Mouse (Mus musculus): ENCODE data around the gene Kcnip4. TPM values are rescaled to one million over a fixed set of nuclear protein-coding genes. Genes with fewer than 3 reads are reported as not detected.
A peak's percentile ranks its signal among the peaks of the same experiment; 100 is the strongest.

Kcnip4 gene
- total RNA-seq, 2 experiments from 2014 or later: 61.0 to 62.2 TPM

DNA sequence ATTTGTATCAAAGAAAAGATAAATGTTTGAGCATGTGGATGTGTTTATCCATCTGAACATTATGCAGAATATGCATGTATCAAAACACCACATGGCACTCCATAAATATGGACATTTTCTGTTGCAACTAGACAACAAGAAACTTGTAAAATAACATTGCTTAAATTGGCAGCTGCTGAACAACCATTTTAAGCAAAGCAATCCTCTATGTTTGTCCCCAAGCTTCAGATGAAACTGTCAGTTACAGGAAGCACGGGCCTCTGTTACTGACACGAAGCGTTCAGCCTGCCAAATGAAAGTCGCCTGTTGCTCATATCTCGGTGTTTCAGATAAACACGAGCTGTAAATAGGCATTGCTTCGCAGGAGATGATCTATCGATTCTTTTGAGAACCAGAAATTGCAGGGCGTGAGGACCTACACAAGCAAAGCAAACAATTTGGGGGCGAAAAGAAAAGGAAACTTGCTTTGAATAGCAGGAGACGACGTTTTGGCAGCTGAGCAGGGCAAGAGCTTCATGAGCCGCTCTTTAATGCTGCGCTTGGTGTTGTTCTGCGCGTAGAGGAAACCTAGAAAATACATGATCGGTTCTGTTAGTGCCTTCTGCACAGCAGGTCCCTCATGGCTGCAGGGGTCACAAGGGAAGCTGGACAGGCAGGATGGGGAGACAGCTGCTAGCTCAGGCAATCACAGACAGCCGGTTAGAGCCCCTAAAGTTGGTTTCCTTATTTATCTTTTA lies 1015.3 kb downstream of the Kcnip4 start:
- intact Hi-C loops (cut with DNase I): no loop called here
- peak; percentile 36 to 39 for DNase-seq (ENCODE audit: low spot score in 2 of 2)

DNA sequence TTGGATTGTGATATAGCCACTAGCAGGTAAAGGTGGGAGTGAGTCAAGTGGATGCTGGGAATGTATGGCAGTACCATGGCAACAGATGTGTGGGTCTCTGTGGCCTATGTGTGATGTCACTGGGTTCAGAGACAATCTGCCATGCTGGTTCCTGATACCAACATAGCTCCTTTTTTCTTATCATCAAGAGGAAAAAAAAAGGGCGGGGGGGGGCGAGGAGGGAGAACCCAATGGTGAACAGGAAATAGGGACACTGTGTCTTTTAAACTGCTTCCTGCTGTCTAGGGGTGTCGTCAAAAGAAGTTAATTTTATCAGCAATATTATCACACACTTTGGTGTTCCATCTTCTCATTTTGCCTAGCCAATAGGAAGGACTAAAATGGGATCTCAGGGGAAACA lies 1021.6 kb downstream of the Kcnip4 start:
- intact Hi-C loops (cut with DNase I): no loop called here
- DNase-seq (ENCODE audit: low spot score in 2 of 2): no peak

DNA sequence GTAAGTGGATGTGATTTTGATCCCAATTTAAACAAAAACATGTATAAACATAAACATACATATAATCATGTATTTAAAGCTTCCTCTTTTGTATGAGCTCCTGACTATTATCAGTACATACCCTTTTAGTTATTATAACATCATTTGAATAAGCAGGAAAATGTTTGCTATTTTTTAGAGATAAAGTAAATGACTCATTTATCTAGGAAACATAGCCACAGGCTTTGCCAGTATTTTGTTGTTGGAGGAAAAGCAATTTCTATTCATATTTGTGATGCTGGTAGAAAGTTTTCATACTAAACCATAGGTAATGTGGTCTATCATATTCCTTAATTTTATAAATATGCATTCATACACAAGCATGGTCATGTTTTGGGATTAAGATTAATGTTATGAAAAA lies 1022.3 kb downstream of the Kcnip4 start:
- no peak for DNase-seq (ENCODE audit: low spot score in 2 of 2)
- intact Hi-C loops (cut with DNase I): no loop called here

DNA sequence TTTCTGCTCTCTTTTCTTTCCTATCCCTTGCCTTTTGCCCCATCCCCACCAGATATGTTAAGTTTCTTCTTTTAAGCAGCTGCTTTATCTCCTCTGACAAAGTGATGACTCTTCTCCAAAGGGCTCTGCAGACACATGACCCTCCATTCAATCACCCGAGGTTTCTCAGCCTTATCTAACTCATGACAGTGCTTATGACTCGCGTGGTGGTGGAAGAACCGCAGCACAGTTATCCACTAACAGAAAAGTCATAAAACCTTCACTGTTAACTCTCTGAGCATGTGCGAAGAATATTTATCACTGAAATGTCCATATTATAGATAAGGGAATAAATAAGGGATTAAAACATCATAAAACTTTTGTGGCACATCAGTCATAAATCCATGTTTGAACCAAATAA lies 1024.5 kb downstream of the Kcnip4 start:
- DNase-seq (ENCODE audit: low spot score in 2 of 2): no peak
- intact Hi-C loops (cut with DNase I): no loop called here

DNA sequence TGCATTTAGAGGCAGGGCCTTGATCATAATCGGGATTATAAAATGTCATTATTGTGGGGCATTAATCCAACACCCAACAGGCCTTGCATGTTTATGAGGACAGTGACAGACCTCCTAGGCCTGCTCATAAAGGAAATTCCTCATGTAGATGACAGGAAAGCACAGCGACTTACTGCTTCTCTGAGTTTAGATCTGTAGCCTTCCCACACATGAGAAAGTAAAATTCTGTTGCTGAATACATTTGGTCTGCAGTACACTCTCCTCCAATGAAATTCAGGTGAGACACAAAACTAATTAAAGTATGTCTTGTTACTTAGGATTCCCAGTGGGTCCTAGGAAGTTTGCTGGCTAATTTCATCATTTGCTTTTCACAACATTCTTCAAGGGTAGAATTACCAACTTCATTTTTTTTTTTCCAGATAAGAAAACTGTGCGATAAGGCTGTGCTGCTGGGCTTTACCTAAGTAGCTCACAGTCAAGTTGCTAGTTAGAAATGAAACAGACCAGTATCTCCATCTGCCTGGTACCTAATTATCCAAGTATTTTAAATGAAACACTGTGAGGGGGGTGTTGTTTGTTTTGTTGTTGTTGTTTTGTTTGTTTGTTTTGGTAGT lies 1033.7 kb downstream of the Kcnip4 start:
- peak in 1 of 2 experiments; percentile 37 for DNase-seq (ENCODE audit: low spot score in 2 of 2)
- intact Hi-C loops (cut with DNase I): no loop called here

DNA sequence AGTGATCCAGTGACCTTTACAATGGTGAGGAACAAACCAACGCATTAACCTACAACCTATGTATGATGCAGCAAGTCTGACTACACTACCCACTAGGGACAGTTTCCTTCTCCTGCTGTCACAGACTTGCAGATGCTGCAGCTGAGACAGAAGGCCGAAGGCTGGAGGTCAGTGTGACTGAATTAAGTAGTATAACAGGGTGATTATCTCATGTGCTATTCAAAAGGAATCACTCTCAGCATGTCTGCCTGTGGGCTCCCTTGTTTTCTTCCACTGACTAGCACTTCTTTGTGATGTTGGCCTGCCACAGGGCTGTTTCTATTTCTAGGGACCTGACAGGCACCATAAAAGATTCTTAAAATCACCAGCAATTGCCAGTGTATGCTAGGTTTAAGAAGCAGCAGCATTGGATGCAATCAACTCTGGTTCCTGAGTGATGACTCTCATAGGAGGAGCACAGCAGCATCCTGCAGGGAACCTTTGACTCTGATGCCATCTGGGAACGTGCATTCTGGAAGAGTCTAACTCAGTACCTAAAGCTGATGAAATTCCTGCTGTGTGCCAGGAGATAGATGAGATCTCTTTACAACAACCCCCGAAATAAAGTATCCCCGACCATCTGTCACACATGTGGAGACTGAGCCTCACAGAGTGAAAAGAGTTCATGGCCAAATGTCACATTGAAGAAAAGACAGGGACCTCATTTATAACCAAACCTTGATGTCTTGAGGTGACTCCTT lies 1035.0 kb downstream of the Kcnip4 start:
- intact Hi-C loops (cut with DNase I): no loop called here
- peak in 1 of 2 experiments; percentile 14 for DNase-seq (ENCODE audit: low spot score in 2 of 2)

DNA sequence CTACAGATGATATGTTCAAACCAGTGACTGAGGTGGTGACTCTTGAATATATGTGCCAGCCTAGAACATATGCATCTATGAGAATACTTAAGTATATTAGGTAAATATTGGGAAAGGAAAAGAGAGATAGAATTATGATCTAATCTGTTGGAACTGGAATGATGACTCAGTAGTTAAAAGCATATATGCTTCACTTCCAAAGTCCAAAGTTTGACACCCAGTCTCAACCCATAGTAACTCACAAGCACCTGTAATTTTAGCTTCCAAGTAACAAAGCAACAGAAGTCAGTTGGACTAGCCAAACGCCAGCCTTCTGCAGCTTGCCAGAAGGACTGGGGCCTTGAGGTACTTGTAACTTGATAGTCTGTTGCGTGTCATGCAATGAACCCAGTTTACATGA lies 1041.6 kb downstream of the Kcnip4 start:
- intact Hi-C loops (cut with DNase I): no loop called here
- DNase-seq (ENCODE audit: low spot score in 2 of 2): no peak

DNA sequence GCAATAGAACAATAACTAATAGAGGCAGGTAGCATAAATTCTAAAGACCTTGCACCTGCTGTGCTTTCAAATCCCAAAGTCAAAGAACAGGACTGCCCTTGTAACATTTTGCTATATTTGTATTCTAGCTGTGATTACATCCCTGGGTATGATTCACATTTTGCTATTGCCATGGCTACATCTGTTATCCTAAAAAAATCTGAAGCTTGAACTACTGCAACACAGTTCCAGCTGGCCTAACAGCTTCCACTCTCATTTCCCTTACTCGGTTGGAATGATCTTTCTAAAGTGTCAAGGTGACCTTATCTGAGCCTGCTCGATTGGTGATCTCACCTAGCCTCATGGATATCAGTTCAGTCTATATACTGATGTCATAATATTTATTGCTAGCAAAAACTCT lies 1064.5 kb downstream of the Kcnip4 start:
- intact Hi-C loops (cut with DNase I): no loop called here
- peak in 1 of 2 experiments; percentile 61 for DNase-seq (ENCODE audit: low spot score in 2 of 2)

DNA sequence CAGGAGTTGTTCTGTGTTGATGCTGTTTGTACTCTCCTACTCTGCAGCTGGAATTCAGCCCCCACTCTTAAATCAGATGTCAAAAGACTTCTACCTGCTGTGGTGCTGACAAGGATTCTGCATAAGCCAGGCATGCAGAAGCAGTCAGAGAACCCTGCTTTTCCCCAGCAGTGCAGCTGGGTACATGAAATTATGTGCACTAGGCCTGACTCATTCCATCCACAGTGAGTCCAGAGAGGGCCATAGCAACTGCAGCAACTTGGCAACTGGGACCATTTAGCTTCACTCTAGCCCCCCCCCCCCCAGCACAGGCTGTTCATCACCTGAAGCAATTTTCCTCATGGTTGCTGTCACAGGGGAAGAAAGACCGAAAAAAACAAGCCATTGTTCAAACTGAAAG lies 1075.8 kb downstream of the Kcnip4 start:
- intact Hi-C loops (cut with DNase I): no loop called here
- no peak for DNase-seq (ENCODE audit: low spot score in 2 of 2)

DNA sequence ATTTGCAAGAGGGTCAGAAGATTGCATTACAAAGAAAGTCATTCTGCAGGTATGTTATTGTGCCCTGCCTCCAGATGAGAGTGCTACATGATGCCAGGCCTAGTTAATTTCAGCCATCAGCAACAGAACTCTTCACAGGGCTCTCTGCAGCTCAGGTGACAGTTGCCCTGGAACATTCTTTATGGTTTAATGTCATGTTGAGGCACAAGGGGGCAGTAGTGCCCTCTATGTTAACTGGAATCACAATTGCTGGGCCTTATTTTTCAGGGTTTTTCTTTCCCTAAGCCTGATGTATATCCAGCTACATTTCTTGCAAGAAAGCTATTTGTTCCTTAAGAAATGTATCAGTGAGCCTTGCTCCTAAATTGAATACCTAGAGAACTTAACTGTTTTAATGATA lies 1094.2 kb downstream of the Kcnip4 start:
- DNase-seq (ENCODE audit: low spot score in 2 of 2): peak; percentile 62 to 70
- intact Hi-C loops (cut with DNase I): loop anchor here (2.0 to 10.0 kb wide), 3 partner anchors 306 to 924 kb away; no protein-coding TSS in a partner anchor

DNA sequence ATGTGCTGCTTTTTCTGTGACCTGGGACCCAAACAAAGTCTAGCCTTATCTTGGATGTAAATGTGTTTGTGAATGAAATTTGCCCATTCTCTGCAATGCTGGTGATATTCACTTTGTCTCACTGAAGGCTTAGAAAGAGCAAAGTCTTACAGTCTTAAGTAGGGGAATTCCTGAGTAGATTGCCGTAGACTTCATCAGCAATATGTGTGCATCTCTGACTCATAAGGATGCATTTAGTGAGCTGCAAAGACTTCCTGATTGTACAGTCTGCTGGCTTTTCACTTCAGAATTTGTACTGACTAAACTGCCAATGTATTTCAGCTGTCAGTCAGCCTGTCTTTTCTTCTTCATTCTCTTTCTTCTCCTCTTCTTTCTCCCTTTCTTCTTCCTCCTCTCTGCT lies 1102.8 kb downstream of the Kcnip4 start:
- intact Hi-C loops (cut with DNase I): no loop called here
- DNase-seq (ENCODE audit: low spot score in 2 of 2): peak in 1 of 2 experiments; percentile 12

DNA sequence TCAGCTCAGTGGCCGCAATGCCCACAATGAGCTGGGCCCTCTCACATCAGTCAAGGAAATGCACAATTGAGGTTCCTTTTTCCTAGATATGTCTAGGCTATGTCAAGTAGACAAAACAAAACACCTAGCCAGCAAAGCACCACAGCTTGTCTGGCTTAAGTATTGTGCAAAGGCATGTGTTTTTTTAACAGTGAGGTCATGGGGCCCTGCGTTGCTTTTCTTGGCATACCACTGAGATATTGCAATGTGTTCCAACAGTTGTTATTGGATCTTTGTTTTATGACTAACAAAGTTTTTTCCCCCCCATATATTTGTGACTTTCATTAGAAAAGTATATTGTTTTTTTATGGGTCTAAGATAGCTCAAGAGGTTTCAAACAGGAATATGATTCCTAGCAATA lies 1105.0 kb downstream of the Kcnip4 start:
- no peak for DNase-seq (ENCODE audit: low spot score in 2 of 2)
- intact Hi-C loops (cut with DNase I): no loop called here

DNA sequence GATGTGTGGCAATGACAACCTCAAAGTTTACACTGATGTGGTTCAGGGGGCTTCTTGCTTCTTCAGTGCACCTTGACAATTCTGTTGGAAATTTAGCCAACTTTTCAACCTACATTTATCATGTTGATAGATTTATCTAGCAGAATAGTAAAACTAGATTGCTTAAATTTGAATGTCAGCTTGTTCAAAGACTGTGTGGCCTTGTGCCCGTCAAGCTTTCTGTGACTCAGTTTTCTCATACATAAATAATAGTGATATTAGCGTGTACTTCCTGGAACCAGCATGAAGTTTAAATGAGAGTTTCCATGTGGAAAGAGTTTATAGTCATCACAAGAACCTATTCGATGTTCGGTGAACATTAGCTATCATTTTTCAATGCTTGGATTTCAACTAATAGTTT lies 1112.4 kb downstream of the Kcnip4 start:
- intact Hi-C loops (cut with DNase I): no loop called here
- DNase-seq (ENCODE audit: low spot score in 2 of 2): no peak

DNA sequence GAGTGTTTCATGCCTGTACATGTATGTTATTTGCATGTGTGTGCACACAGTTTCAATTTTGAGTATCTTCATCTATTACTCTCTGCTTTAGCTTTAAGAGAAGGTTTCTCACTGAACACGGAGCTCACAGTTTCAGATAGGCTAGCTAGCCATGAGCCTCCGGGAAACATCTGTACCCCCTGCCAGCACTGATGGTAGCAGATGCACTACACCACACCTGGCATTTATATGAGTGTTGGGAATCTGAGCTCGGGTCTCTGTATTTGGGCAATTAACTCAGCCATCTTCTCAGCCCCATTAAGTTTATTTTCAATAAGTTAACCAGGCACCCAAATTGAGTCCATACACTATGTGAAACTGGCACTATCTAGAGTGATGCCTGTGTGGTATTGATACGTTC lies 1113.2 kb downstream of the Kcnip4 start:
- DNase-seq (ENCODE audit: low spot score in 2 of 2): no peak
- intact Hi-C loops (cut with DNase I): no loop called here

DNA sequence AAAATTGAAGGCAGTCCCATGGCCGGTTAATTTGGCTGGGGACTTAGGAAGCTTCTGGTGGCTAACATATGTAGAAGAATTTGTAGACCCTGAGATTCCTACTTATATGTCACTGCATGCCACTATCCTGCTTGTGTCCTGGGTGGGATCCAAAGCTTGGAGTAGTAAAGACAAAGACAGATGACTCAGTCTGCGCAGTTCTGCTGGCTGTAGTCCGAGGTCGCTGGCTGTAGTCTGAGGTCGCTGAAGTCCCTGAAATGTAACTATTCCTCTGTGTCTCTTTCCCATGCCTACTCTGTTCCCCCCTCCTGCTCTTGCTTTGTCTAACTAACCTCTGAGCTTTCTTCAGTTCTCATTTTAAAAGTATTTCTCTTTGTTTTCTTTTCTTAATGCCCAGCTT lies 1114.4 kb downstream of the Kcnip4 start:
- intact Hi-C loops (cut with DNase I): no loop called here
- DNase-seq (ENCODE audit: low spot score in 2 of 2): no peak

DNA sequence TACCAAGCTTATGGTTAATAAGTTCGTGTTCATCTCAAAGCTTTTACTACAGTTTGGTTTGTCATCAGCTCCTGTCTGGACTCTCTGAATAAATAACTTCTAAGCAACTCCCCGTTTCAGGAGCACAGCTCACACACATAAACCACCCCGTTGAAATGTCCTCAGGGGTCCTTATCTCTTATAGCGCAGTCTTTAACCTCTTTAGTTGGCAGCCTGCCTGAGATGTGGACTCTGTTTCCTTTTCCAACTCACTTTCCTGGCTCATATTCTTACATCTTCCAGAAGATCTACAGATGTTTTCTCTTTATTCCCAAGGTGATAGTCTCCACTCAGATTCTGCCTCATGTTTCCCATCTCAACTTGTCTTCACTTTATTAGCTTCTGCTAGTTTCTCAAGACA lies 1116.4 kb downstream of the Kcnip4 start:
- intact Hi-C loops (cut with DNase I): no loop called here
- DNase-seq (ENCODE audit: low spot score in 2 of 2): no peak

DNA sequence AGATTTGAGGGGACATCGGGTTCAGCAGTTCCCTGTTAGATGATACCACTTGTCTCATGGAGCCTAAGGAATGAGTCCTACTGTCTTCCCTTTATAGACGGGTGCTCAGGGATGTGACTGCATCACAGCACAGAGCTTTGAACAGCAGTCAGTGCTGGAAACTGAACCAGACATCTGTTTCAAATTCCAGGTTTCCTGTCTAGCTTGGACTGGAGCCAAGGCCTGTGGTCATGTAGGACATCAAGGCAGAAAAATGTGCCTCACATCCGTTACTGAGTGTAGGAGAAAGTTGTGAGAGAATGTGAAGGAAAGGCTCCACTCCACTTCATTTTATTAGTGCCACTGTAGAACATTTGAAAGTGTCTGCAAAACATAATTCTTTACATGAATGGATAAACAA lies 1122.2 kb downstream of the Kcnip4 start:
- DNase-seq (ENCODE audit: low spot score in 2 of 2): peak in 1 of 2 experiments; percentile 14
- intact Hi-C loops (cut with DNase I): no loop called here

DNA sequence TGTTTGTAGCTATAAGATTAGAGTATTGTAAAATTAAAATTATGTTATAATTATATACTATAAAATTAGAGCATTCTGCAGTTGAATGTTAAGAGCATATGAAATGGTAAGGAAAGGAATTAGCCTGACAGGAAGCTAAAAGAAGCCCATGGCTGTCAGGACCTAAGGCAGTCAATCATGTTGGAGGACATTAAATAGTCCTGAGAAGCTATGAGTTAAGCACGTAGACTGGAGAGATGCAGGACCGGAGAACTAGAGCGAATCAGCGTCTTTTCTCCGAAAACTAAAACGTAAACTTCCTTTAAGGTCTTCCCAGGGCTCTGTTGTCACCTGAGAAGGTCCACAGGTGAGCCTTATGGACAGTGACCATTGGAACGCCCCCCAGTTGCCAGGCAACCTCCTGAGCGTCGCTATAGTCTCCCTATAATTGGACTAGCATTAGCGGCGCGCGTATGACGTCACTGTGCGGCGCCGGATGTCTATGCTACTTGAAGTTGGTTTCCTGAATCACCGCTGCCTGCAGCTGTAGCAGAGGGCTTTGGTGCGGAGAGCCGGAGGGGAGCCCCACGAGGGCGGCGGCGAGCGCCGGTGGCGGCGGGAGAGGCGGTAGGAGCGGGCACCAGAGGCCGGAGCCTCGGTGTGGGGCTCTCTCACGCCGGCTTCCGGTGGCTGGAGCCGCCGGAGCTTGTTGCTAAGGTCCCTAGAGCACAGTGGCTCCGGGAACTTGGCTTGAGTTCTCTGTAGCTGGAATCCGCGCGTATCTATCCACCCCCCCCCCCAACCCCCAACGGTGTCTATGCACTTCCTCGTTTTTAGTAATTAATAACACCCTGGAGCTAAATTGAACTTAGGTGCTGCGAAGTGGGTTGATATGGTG lies 1152.6 kb downstream of the Kcnip4 start:
- peak; percentile 97 for DNase-seq (ENCODE audit: low spot score in 2 of 2)

DNA sequence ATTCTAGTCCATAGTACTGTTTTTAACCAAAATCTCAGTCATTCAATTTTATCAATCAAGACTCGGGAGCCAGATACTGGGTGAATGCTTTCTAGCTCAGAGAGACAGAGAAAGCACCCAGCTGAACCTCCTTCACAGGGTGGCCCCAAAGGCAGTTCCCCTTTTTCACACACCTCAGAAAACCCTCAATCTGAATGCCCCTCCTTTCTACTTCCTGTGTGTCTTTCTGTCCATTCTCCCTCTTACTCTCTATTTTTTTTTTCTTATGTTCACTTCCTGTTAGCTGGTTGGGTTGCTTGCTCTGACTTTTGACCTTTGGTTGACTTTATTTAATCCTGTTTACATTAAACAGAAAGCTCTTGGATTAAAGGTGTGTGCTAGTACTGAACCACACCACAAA lies 1175.4 kb downstream of the Kcnip4 start:
- intact Hi-C loops (cut with DNase I): loop anchor here (10.0 kb wide), 2 partner anchors 215 to 315 kb away; no protein-coding TSS in a partner anchor
- no peak for DNase-seq (ENCODE audit: low spot score in 2 of 2)

More for the DNA sequence above, 1152.6 kb downstream of the Kcnip4 start:
- intact Hi-C loops (cut with DNase I): no loop called here
